Mouse (Mus musculus): Measurements from ENCODE around the gene Dlgap1.

- no peak for TF ChIP-seq POLR2A (IDR thresholded peaks at IDR 0.05; ENCODE audit: low read depth, low read length)
- TF ChIP-seq CTCF (IDR thresholded peaks at IDR 0.05; ENCODE audit: extremely low read depth, insufficient read depth, insufficient read length, insufficient replicate concordance), result no peak
Observed at GRCm38 (mm10) chr17:70457103-70457502, 488.2 kb downstream of the Dlgap1 start.

Data from spleen, adult 2 months (tissue).